Mouse (Mus musculus): ENCODE data around the gene Arpc1b. TPM values are rescaled to one million over a fixed set of nuclear protein-coding genes. Genes with fewer than 3 reads are reported as not detected.

The Arpc1b gene
- polyA plus RNA-seq, 1 experiment from 2014 or later, result 115 TPM

GRCm38 (mm10) chr5:145104328-145104727 lies 9.7 kb upstream of the Arpc1b start:
- Histone ChIP-seq H3K9me3 (ENCODE audit: control insufficient read depth, low read length) (no peaks in the 10 kb centered on the region), H3K4me3 (ENCODE audit: low read length) (no peak overlapping the region), H3K36me3 (ENCODE audit: control insufficient read depth, insufficient read depth, low read length) (peaks cover 86% of the 10 kb centered on the region), H3K4me1 (ENCODE audit: control insufficient read depth, insufficient read depth, low read length) (no peaks in the 10 kb centered on the region), H3K4me2 (replicated peaks; ENCODE audit: low read depth, low read length) (no peak overlapping the region), H3K27ac (ENCODE audit: low read depth, low read length) (no peak overlapping the region), H3K9ac (ENCODE audit: low read depth, low read length) (no peak overlapping the region), H3K27me3 (ENCODE audit: control insufficient read depth, insufficient read depth, low read length) (no peaks in the 10 kb centered on the region)
- ATAC-seq (ENCODE audit: low FRiP score, low TSS enrichment), result no peak
- 95% methylated on average over 9 of the region's 9 CpGs for WGBS

- Histone ChIP-seq H3K27me3 (ENCODE audit: control insufficient read depth, insufficient read depth, low read length) (no peaks in the 10 kb centered on the region), H3K4me2 (replicated peaks; ENCODE audit: low read depth, low read length) (no peak overlapping the region), H3K4me3 (ENCODE audit: low read length) (no peak overlapping the region), H3K27ac (ENCODE audit: low read depth, low read length) (no peak overlapping the region), H3K4me1 (ENCODE audit: control insufficient read depth, insufficient read depth, low read length) (no peaks in the 10 kb centered on the region), H3K36me3 (ENCODE audit: control insufficient read depth, insufficient read depth, low read length) (peaks cover 83% of the 10 kb centered on the region), H3K9me3 (ENCODE audit: control insufficient read depth, low read length) (no peaks in the 10 kb centered on the region), H3K9ac (ENCODE audit: low read depth, low read length) (no peak overlapping the region)
- no peak for ATAC-seq (ENCODE audit: low FRiP score, low TSS enrichment)
- 89% methylated on average over 9 of the region's 9 CpGs for WGBS
Measured at GRCm38 (mm10) chr5:145105694-145106275, 8.2 kb upstream of the Arpc1b start.

DNA sequence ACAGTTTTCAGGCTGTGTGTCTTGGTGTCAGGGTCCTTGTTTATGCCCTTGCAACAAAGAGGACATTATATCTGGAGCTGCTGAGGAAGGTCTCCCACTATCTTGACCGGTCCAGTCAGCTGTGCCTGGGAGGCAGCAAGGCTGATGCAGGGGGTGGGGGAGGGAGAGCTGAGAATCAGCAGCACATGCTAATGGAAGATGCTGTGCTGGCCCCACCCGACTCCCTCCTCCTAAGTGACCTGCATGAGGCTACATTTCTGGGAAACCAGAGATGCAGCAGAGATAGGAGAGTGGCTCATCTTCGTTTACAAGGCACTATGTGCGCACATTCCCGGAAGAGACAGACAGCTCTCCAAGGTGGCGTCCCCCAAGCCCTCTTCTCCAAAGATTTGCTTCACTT lies 3.6 kb upstream of the Arpc1b start:
- no peak overlapping the region for H3K4me3 ChIP-seq (ENCODE audit: low read length)
- no peaks in the 10 kb centered on the region for H3K9me3 ChIP-seq (ENCODE audit: control insufficient read depth, low read length)
- H3K9ac ChIP-seq (ENCODE audit: low read depth, low read length), result no peak overlapping the region
- H3K4me2 ChIP-seq (replicated peaks; ENCODE audit: low read depth, low read length), result no peak overlapping the region
- no peak overlapping the region for H3K27ac ChIP-seq (ENCODE audit: low read depth, low read length)
- ATAC-seq (ENCODE audit: low FRiP score, low TSS enrichment), result no peak
- peaks cover 48% of the 10 kb centered on the region for H3K36me3 ChIP-seq (ENCODE audit: control insufficient read depth, insufficient read depth, low read length)
- WGBS, result 88% methylated on average over 6 of the region's 6 CpGs
- H3K27me3 ChIP-seq (ENCODE audit: control insufficient read depth, insufficient read depth, low read length), result no peaks in the 10 kb centered on the region
- no peaks in the 10 kb centered on the region for H3K4me1 ChIP-seq (ENCODE audit: control insufficient read depth, insufficient read depth, low read length)

GRCm38 (mm10) chr5:145112566-145112965 lies 1.4 kb upstream of the Arpc1b start:
- H3K9me3 ChIP-seq (ENCODE audit: control insufficient read depth, low read length), result no peaks in the 10 kb centered on the region
- no peaks in the 10 kb centered on the region for H3K27me3 ChIP-seq (ENCODE audit: control insufficient read depth, insufficient read depth, low read length)
- no peak overlapping the region for H3K4me2 ChIP-seq (replicated peaks; ENCODE audit: low read depth, low read length)
- H3K9ac ChIP-seq (ENCODE audit: low read depth, low read length), result no peak overlapping the region
- peaks cover 15% of the 10 kb centered on the region; the same call in 1 of the 2 replicates for H3K4me1 ChIP-seq (ENCODE audit: control insufficient read depth, insufficient read depth, low read length)
- no peak for ATAC-seq (ENCODE audit: low FRiP score, low TSS enrichment)
- H3K4me3 ChIP-seq (ENCODE audit: low read length), result no peak overlapping the region
- WGBS, result 81% methylated on average over 8 of the region's 8 CpGs
- no peak overlapping the region for H3K27ac ChIP-seq (ENCODE audit: low read depth, low read length)
- H3K36me3 ChIP-seq (ENCODE audit: control insufficient read depth, insufficient read depth, low read length), result peaks cover 28% of the 10 kb centered on the region

DNA sequence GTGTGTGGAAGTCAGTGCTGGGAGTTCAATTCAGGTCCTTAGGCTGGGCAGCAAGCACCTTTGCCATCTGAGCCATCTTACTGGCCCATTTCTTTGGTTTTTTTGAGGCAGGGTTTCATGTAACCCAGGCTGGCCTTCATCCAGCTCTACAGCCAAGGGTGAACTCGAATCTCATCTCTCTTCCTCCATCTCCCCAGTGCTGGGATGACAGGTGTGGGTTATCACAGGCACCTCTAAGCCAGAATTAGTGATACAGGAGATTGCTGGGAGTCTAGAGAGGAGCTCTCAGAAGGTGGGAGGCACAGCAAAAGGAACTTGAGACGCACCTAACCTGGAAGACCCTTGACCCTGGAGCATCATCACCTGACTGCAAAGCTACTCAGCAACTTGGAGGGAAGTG lies 599 bp upstream of the Arpc1b start:
- Histone ChIP-seq H3K9ac (ENCODE audit: low read depth, low read length) (peak overlapping the region; percentile 76; the same call in 1 of the 2 replicates), H3K27ac (ENCODE audit: low read depth, low read length) (no peak overlapping the region), H3K36me3 (ENCODE audit: control insufficient read depth, insufficient read depth, low read length) (peaks cover 19% of the 10 kb centered on the region), H3K4me1 (ENCODE audit: control insufficient read depth, insufficient read depth, low read length) (peaks cover 15% of the 10 kb centered on the region; the same call in 1 of the 2 replicates), H3K4me3 (ENCODE audit: low read length) (peak overlapping the region; percentile 71), H3K27me3 (ENCODE audit: control insufficient read depth, insufficient read depth, low read length) (no peaks in the 10 kb centered on the region), H3K4me2 (replicated peaks; ENCODE audit: low read depth, low read length) (peak overlapping the region; percentile 82), H3K9me3 (ENCODE audit: control insufficient read depth, low read length) (no peaks in the 10 kb centered on the region)
- no peak for ATAC-seq (ENCODE audit: low FRiP score, low TSS enrichment)
- 28% methylated on average over 2 of the region's 2 CpGs for WGBS

DNA sequence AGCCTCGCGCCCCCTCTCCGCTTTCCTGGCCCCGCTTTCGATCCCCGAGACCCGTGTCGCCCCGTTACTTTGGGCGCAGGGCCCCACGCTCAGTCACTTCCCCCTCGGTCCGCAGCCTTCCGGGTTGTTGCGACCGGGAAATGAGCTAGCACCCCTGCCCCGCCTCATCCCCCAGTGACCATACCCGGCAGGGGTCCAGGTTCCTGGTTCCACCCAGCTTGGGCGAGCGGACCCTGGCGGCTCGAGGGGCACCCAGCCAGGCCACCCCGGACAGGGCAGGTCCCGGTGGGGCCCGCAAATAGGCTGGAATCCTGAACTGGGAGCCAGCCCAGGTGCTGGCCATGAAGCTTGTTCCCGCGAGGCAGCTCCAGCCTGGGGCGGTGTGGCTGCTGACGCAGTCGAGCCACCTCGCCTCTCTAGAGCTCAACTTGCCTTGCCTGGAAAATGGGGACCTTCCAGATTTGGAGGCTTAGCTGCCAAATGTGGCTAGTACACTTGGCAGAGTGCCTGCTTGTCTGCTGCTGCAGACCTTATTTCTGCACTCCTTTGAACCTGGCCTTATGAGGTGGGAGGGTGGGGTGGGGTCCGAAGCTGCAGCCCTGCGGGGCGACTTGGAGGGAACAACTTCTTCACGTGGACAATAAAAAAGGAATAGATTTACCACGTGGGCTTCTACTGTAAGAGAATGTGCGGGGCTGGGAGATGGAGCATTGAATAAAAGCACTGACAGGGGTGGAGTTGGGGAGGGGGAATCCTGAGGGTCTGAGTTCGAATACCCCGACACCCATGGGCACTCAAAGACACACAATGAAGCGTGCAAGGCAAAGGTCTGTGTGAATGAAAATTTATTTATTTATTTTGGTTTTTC lies 825 bp downstream of the Arpc1b start:
- Histone ChIP-seq H3K36me3 (ENCODE audit: control insufficient read depth, insufficient read depth, low read length) (peaks cover 5% of the 10 kb centered on the region), H3K4me1 (ENCODE audit: control insufficient read depth, insufficient read depth, low read length) (peaks cover 15% of the 10 kb centered on the region; the same call in 1 of the 2 replicates), H3K9me3 (ENCODE audit: control insufficient read depth, low read length) (no peaks in the 10 kb centered on the region), H3K9ac (ENCODE audit: low read depth, low read length) (peak overlapping the region; percentile 76), H3K4me3 (ENCODE audit: low read length) (peak overlapping the region; percentile 71), H3K27ac (ENCODE audit: low read depth, low read length) (peak overlapping the region; percentile 51; the same call in 1 of the 2 replicates), H3K27me3 (ENCODE audit: control insufficient read depth, insufficient read depth, low read length) (no peaks in the 10 kb centered on the region), H3K4me2 (replicated peaks; ENCODE audit: low read depth, low read length) (peak overlapping the region; percentile 82)
- peak; percentile 25 for ATAC-seq (ENCODE audit: low FRiP score, low TSS enrichment)
- WGBS, result 16% methylated on average over 34 of the region's 40 CpGs

GRCm38 (mm10) chr5:145115736-145116135 lies 1.7 kb downstream of the Arpc1b start:
- no peaks in the 10 kb centered on the region for H3K27me3 ChIP-seq (ENCODE audit: control insufficient read depth, insufficient read depth, low read length)
- no peak for ATAC-seq (ENCODE audit: low FRiP score, low TSS enrichment)
- H3K36me3 ChIP-seq (ENCODE audit: control insufficient read depth, insufficient read depth, low read length), result no peaks in the 10 kb centered on the region; the same call in 1 of the 2 replicates
- 90% methylated on average over 5 of the region's 5 CpGs for WGBS
- H3K9ac ChIP-seq (ENCODE audit: low read depth, low read length), result no peak overlapping the region
- H3K27ac ChIP-seq (ENCODE audit: low read depth, low read length), result peak overlapping the region; percentile 82
- no peak overlapping the region; the same call in 1 of the 2 replicates for H3K4me2 ChIP-seq (replicated peaks; ENCODE audit: low read depth, low read length)
- H3K4me1 ChIP-seq (ENCODE audit: control insufficient read depth, insufficient read depth, low read length), result peaks cover 19% of the 10 kb centered on the region
- H3K9me3 ChIP-seq (ENCODE audit: control insufficient read depth, low read length), result no peaks in the 10 kb centered on the region
- no peak overlapping the region; the same call in 1 of the 2 replicates for H3K4me3 ChIP-seq (ENCODE audit: low read length)

- H3K9me3 ChIP-seq (ENCODE audit: control insufficient read depth, low read length), result no peaks in the 10 kb centered on the region
- H3K4me2 ChIP-seq (replicated peaks; ENCODE audit: low read depth, low read length), result no peak overlapping the region; the same call in 1 of the 2 replicates
- H3K27me3 ChIP-seq (ENCODE audit: control insufficient read depth, insufficient read depth, low read length), result no peaks in the 10 kb centered on the region
- H3K27ac ChIP-seq (ENCODE audit: low read depth, low read length), result peak overlapping the region; percentile 82
- 28% methylated on average over 4 of the region's 4 CpGs for WGBS
- H3K9ac ChIP-seq (ENCODE audit: low read depth, low read length), result 0 out of 2 replicates have a peak overlapping the region, but pooled peaks have one; percentile 18
- peaks cover 24% of the 10 kb centered on the region for H3K4me1 ChIP-seq (ENCODE audit: control insufficient read depth, insufficient read depth, low read length)
- H3K36me3 ChIP-seq (ENCODE audit: control insufficient read depth, insufficient read depth, low read length), result no peaks in the 10 kb centered on the region; the same call in 1 of the 2 replicates
- peak; percentile 7; the same call in 1 of the 2 replicates for ATAC-seq (ENCODE audit: low FRiP score, low TSS enrichment)
- H3K4me3 ChIP-seq (ENCODE audit: low read length), result no peak overlapping the region
Measured at GRCm38 (mm10) chr5:145116316-145116715, 2.3 kb downstream of the Arpc1b start.

All from kidney, embryonic 14.5 days (tissue).